Mouse (Mus musculus) olfactory bulb, adult 2 months (tissue): ENCODE measurements at regions not wholly inside any gene's neighbourhood (a gene's known extent, or its start where the extent isn't known, plus 50 kb on each side); places are given as distances from the start of the nearest gene placed in this dataset.

Source experiments
- H3K27ac ChIP-seq: fragments of 200-500 bp; 2 replicates; pipeline ENCODE4 v1.5.1; 2012; ENCODE audit warnings: low read depth, low read length; ENCODE audit not compliant: insufficient read depth
- H3K4me1 ChIP-seq: fragments of 200-500 bp; 2 replicates; pipeline ENCODE4 v1.6.1; 2012; ENCODE audit warnings: low read length; ENCODE audit not compliant: control insufficient read depth, insufficient read depth
- H3K4me3 ChIP-seq: fragments of 200-500 bp; 2 replicates; pipeline ENCODE4 v1.5.1; 2012; ENCODE audit warnings: mild to moderate bottlenecking, low read depth, low read length, moderate library complexity; ENCODE audit not compliant: insufficient read depth
- CTCF ChIP-seq: fragments of 200-500 bp; IDR thresholded peaks from 2 replicates; pipeline ENCODE4 v1.5.1; 2012; ENCODE audit warnings: low read depth, mild to moderate bottlenecking, low read length, moderate library complexity; ENCODE audit not compliant: insufficient read depth
- POLR2A ChIP-seq: fragments of 200-500 bp; IDR thresholded peaks from 2 replicates; pipeline ENCODE4 v1.6.1; 2012; ENCODE audit warnings: mild to moderate bottlenecking, low read depth, low read length, moderate library complexity; ENCODE audit not compliant: insufficient read depth
- WGBS: fragments of 180-500 bp; shearing (Covaris S2); methylation state at CpG from one replicate; pipeline ENCODE4 v1.1.7; 2018; 5-methylcytosine and 5-hydroxymethylcytosine counted together

- H3K4me1 ChIP-seq: no peaks in the 10 kb centered on the region
- TF ChIP-seq POLR2A (no peak), CTCF (no peak)
- WGBS: 60% methylated on average over 9 of the region's 9 CpGs
- no peak overlapping the region for H3K27ac ChIP-seq
- H3K4me3 ChIP-seq: no peak overlapping the region
These were observed 836.4 kb upstream of the Adgrl2 start for GRCm38 (mm10) chr3:149826757-149827156.

GRCm38 (mm10) chr3:149820670-149821069 is 830.3 kb upstream of the Adgrl2 start:
- H3K4me3 ChIP-seq: no peak overlapping the region
- TF ChIP-seq CTCF: no peak
- no peak for TF ChIP-seq POLR2A
- 92% methylated on average over 3 of the region's 3 CpGs for WGBS
- H3K27ac ChIP-seq: no peak overlapping the region
- H3K4me1 ChIP-seq: no peaks in the 10 kb centered on the region

- WGBS: 77% methylated on average over 4 of the region's 4 CpGs
These were observed 829.5 kb upstream of the Adgrl2 start for GRCm38 (mm10) chr3:149819863-149820262.

GRCm38 (mm10) chr3:149819081-149819480 is 828.7 kb upstream of the Adgrl2 start:
- Histone ChIP-seq H3K4me3 (no peak overlapping the region), H3K27ac (no peak overlapping the region), H3K4me1 (no peaks in the 10 kb centered on the region)
- TF ChIP-seq POLR2A (no peak), CTCF (no peak)
- 91% methylated on average over 2 of the region's 2 CpGs for WGBS

More at GRCm38 (mm10) chr3:149819863-149820262, 829.5 kb upstream of the Adgrl2 start:
- TF ChIP-seq POLR2A (no peak), CTCF (no peak)
- no peaks in the 10 kb centered on the region for H3K4me1 ChIP-seq
- no peak overlapping the region for H3K4me3 ChIP-seq
- no peak overlapping the region for H3K27ac ChIP-seq

GRCm38 (mm10) chr3:149811036-149811435 is 820.7 kb upstream of the Adgrl2 start:
- 66% methylated on average over 2 of the region's 2 CpGs for WGBS
- TF ChIP-seq POLR2A: no peak
- Histone ChIP-seq H3K4me1 (no peaks in the 10 kb centered on the region), H3K27ac (no peak overlapping the region), H3K4me3 (no peak overlapping the region)

GRCm38 (mm10) chr3:149805345-149805744 is 815.0 kb upstream of the Adgrl2 start:
- TF ChIP-seq POLR2A: no peak
- no peak for TF ChIP-seq CTCF
- 43% methylated on average over 6 of the region's 6 CpGs for WGBS
- Histone ChIP-seq H3K4me1 (no peaks in the 10 kb centered on the region), H3K27ac (no peak overlapping the region), H3K4me3 (no peak overlapping the region)

- Histone ChIP-seq H3K4me3 (no peak overlapping the region), H3K27ac (no peak overlapping the region), H3K4me1 (no peaks in the 10 kb centered on the region)
- TF ChIP-seq POLR2A (no peak), CTCF (no peak)
- 87% methylated on average over 2 of the region's 2 CpGs for WGBS
These were observed 805.8 kb upstream of the Adgrl2 start for GRCm38 (mm10) chr3:149796123-149796522.

- WGBS: 93% methylated on average over 2 of the region's 2 CpGs
- TF ChIP-seq POLR2A (no peak), CTCF (no peak)
- H3K4me1 ChIP-seq: no peaks in the 10 kb centered on the region
- H3K27ac ChIP-seq: no peak overlapping the region
- H3K4me3 ChIP-seq: no peak overlapping the region
These were observed 801.2 kb upstream of the Adgrl2 start for GRCm38 (mm10) chr3:149791593-149791992.

- H3K4me3 ChIP-seq: no peak overlapping the region
- no peak for TF ChIP-seq CTCF
- no peak overlapping the region for H3K27ac ChIP-seq
- no peaks in the 10 kb centered on the region for H3K4me1 ChIP-seq
- WGBS: 83% methylated on average over 2 of the region's 2 CpGs
These were observed 795.7 kb upstream of the Adgrl2 start for GRCm38 (mm10) chr3:149786096-149786495.

GRCm38 (mm10) chr3:149783903-149784608 is 793.7 kb upstream of the Adgrl2 start:
- TF ChIP-seq CTCF (no peak), POLR2A (no peak)
- Histone ChIP-seq H3K4me1 (no peaks in the 10 kb centered on the region), H3K27ac (no peak overlapping the region), H3K4me3 (no peak overlapping the region)
- 63% methylated on average over 2 of the region's 2 CpGs for WGBS
